ENCODE assay signal across 8 mouse cellular contexts in the genomic region with DNA sequence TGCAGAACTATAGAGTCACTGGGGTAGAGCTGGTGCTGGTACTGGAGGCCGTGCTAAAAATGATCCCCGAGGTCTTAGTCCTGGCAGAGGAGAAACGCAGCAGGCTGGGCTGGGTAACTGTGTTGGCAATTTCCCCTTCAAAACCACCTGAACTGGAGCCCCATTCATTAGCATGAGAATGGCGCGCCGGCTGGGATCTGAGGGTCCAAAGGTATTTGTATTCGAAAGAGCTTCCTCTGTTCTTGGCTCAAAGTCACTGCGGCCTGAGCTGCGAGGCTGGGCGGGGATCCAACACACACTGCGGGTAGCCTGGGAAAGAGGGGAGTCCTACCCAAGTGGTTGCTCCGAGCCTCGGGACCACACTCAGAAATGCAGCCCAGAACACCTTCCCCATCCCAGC. TPM values are rescaled to one million over a fixed set of nuclear protein-coding genes. Genes with fewer than 3 reads are reported as not detected.
DNase-seq lines count a peak whose midpoint lies in the region; ATAC-seq lines count a peak whose summit lies in the region.

No protein-coding gene starts in this region.

- H3K27me3 ChIP-seq in hindbrain, embryonic 12.5 days = peaks cover 4% of the 10 kb centered on the region; the same call in 1 of the 2 replicates
- peaks cover 8% of the 10 kb centered on the region; the same call in 1 of the 2 replicates for H3K27me3 ChIP-seq in liver, embryonic 12.5 days (replicated peaks)

- H3K4me2 ChIP-seq in hindbrain, embryonic 12.5 days (replicated peaks) = no peak overlapping the region
- H3K4me2 ChIP-seq in liver, embryonic 12.5 days = no peak overlapping the region

- 0 out of 2 replicates have a peak overlapping the region, but pooled peaks have one; percentile 23 for H3K27ac ChIP-seq in hindbrain, embryonic 12.5 days
- no peak overlapping the region for H3K27ac ChIP-seq in liver, embryonic 12.5 days

- H3K4me3 ChIP-seq in hindbrain, embryonic 12.5 days = no peak overlapping the region
- no peak overlapping the region for H3K4me3 ChIP-seq in liver, embryonic 12.5 days

- no peak overlapping the region for H3K9ac ChIP-seq in hindbrain, embryonic 12.5 days
- no peak overlapping the region for H3K9ac ChIP-seq in liver, embryonic 12.5 days

- ATAC-seq in hindbrain, embryonic 12.5 days (ENCODE audit: low FRiP score) = peak; percentile 35; the same call in 1 of the 2 replicates
- no peak for ATAC-seq in liver, embryonic 12.5 days
- ATAC-seq in inflammation-experienced regulatory T-cells, adult 6 months = no peak

- WGBS in hindbrain, embryonic 12.5 days = 6% methylated on average over 13 of the region's 13 CpGs
- WGBS in liver, embryonic 12.5 days (ENCODE audit: insufficient replicate concordance) = 29% methylated on average over 13 of the region's 13 CpGs

- peak; percentile 36 for DNase-seq in embryo, embryonic 10.5 days (ENCODE audit: low spot score)
- no peak for DNase-seq in embryo, embryonic 9.5 days (ENCODE audit: extremely low spot score)
- DNase-seq in ZHBTc4 (ENCODE audit: low read depth, low spot score) = peak; percentile 97
- peak; percentile 79 for DNase-seq in left cerebral cortex, postnatal 4 days
- no peak for DNase-seq in spleen, adult 12 weeks (ENCODE audit: low spot score)

- H3K4me1 ChIP-seq in hindbrain, embryonic 12.5 days = peaks cover 31% of the 10 kb centered on the region
- H3K4me1 ChIP-seq in liver, embryonic 12.5 days = no peaks in the 10 kb centered on the region

- intact Hi-C loops in left cerebral cortex, postnatal 4 days (cut with DNase I) = no loop called here

- H3K36me3 ChIP-seq in hindbrain, embryonic 12.5 days = no peaks in the 10 kb centered on the region
- H3K36me3 ChIP-seq in liver, embryonic 12.5 days = no peaks in the 10 kb centered on the region

- no peaks in the 10 kb centered on the region for H3K9me3 ChIP-seq in hindbrain, embryonic 12.5 days (replicated peaks)
- no peaks in the 10 kb centered on the region for H3K9me3 ChIP-seq in liver, embryonic 12.5 days (replicated peaks)

RNA-seq across cellular contexts. Expression of gene Insyn1, which starts 32.6 kb away (rescaled TPM):
- polyA plus RNA-seq in hindbrain, embryonic 12.5 days (2016; fragmentation: Nextera tagmentation; extraction: Ambion mirVana) = 5.2 and 5.6 TPM in 2 replicates
- total RNA-seq in left cerebral cortex, postnatal 4 days (2021) = 10 to 100 TPM; 81.2 to 83.5 TPM
- polyA plus RNA-seq in liver, embryonic 12.5 days (2016; fragmentation: Nextera tagmentation; extraction: Ambion mirVana) = 0.19 and 0.41 TPM in 2 replicates
- not detected for polyA plus RNA-seq in inflammation-experienced regulatory T-cells, adult 6 months (2017; shearing (Covaris generic))

Comparison
In these comparisons a context has a peak if more than half of its experiments do, and no peak if none do; other contexts are left out.
1. DNase-seq: peak in embryo, embryonic 10.5 days (single experiment), ZHBTc4 (single experiment) and left cerebral cortex, postnatal 4 days (single experiment); none in embryo, embryonic 9.5 days (single experiment) and spleen, adult 12 weeks (single experiment).